Mouse (Mus musculus): ENCODE results near the gene Sestd1.

The Sestd1 gene

GRCm38 (mm10) chr2:77203916-77204315 is 76.5 kb downstream of the Sestd1 start:
- no peak for DNase-seq

- DNase-seq: no peak
Measured at GRCm38 (mm10) chr2:77201900-77202299, 78.5 kb downstream of the Sestd1 start.

GRCm38 (mm10) chr2:77200958-77201614 is 79.3 kb downstream of the Sestd1 start:
- DNase-seq: no peak

- DNase-seq: no peak
Measured at GRCm38 (mm10) chr2:77200379-77200778, 80.0 kb downstream of the Sestd1 start.

- no peak for DNase-seq
Measured at GRCm38 (mm10) chr2:77198246-77198645, 82.1 kb downstream of the Sestd1 start.

- no peak for DNase-seq
Measured at GRCm38 (mm10) chr2:77196819-77197218, 83.6 kb downstream of the Sestd1 start.

GRCm38 (mm10) chr2:77195056-77195455 is 85.3 kb downstream of the Sestd1 start:
- DNase-seq: no peak

GRCm38 (mm10) chr2:77191811-77192210 is 88.6 kb downstream of the Sestd1 start:
- no peak for DNase-seq

- DNase-seq: no peak
Measured at GRCm38 (mm10) chr2:77190891-77191290, 89.5 kb downstream of the Sestd1 start.

- no peak for DNase-seq
Measured at GRCm38 (mm10) chr2:77190301-77190700, 90.1 kb downstream of the Sestd1 start.

GRCm38 (mm10) chr2:77189671-77190070 is 90.7 kb downstream of the Sestd1 start:
- no peak for DNase-seq

GRCm38 (mm10) chr2:77187501-77187900 is 92.9 kb downstream of the Sestd1 start:
- no peak for DNase-seq

- DNase-seq: no peak
Measured at GRCm38 (mm10) chr2:77186912-77187311, 93.5 kb downstream of the Sestd1 start.

GRCm38 (mm10) chr2:77184049-77184571 is 96.3 kb downstream of the Sestd1 start:
- no peak for DNase-seq

GRCm38 (mm10) chr2:77183646-77184045 is 96.7 kb downstream of the Sestd1 start:
- no peak for DNase-seq

- no peak for DNase-seq
Measured at GRCm38 (mm10) chr2:77182996-77183380, 97.4 kb downstream of the Sestd1 start.

GRCm38 (mm10) chr2:77182271-77182995 is 98.0 kb downstream of the Sestd1 start:
- DNase-seq: no peak

GRCm38 (mm10) chr2:77177472-77177871 is 102.9 kb downstream of the Sestd1 start:
- no peak for DNase-seq

GRCm38 (mm10) chr2:77176413-77176812 is 104.0 kb downstream of the Sestd1 start:
- DNase-seq: no peak

GRCm38 (mm10) chr2:77175411-77175810 is 105.0 kb downstream of the Sestd1 start:
- no peak for DNase-seq

- DNase-seq: no peak
Measured at GRCm38 (mm10) chr2:77174313-77174712, 106.1 kb downstream of the Sestd1 start.

GRCm38 (mm10) chr2:77173821-77174220 is 106.6 kb downstream of the Sestd1 start:
- DNase-seq: no peak

- DNase-seq: no peak
Measured at GRCm38 (mm10) chr2:77173366-77173765, 107.0 kb downstream of the Sestd1 start.

GRCm38 (mm10) chr2:77172241-77172671 is 108.1 kb downstream of the Sestd1 start:
- DNase-seq: no peak

Data from right cerebral cortex, postnatal 4 days (tissue).